Mouse (Mus musculus): ENCODE data around the gene Tmem119. TPM values are rescaled to one million over a fixed set of nuclear protein-coding genes. Genes with fewer than 3 reads are reported as not detected.

The Tmem119 gene
- polyA plus RNA-seq, 1 experiment from 2014 or later: 7.8 TPM

DNA sequence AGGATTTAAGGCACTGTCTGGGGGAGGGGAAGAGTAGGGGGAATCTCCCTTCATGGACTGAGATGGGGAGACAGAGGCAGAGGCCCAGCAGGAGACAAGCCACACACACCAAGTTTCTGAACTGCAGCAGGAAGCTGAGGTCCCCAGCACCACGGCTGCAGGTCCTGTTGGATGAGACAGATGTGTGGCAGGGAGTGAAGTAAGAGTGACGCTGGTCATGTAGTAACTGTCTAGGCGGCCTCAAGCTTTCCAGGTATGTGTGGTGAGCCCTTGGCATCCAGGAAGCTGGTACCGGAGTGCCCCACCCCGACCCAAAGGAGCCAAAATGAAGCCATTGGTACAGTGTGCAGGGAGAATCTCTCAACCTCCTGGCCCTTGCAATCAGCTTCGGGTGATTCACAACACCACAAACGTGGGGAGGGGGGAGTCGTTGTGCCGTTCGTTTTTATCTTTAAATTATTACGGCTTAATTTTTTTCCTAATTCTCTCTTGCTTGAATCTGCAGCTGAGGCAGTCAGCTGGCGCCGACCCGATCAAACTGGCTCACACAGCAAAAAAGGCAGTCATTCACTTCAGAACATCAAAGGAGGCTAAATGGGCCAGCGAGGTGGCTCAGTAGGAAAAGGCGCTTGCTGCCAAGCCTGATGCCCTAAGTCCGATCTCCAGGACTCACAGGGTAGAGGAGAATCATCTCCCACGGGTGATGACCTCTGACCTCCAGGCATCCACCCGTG, 3.0 kb downstream of the Tmem119 start:
- H3K27me3 ChIP-seq (ENCODE audit: control insufficient read depth, insufficient read depth, low read length): no peaks in the 10 kb centered on the region; the same call in 1 of the 2 replicates
- peak overlapping the region; percentile 19 to 26; a peak in 1 of 4 replicates for H3K27ac ChIP-seq (replicated peaks in 1 of 2; ENCODE audit: control insufficient read depth in 1 of 2, insufficient read depth in 1 of 2, low read depth in 2 of 2, low read length in 2 of 2)
- peak overlapping the region; percentile 10; the same call in 1 of the 2 replicates for H3K9ac ChIP-seq (ENCODE audit: low read length)
- WGBS: 22% methylated on average over 19 of the region's 19 CpGs
- H3K4me2 ChIP-seq (ENCODE audit: low read length): peak overlapping the region; percentile 37
- no peak for ATAC-seq (ENCODE audit: insufficient number of reproducible peaks, insufficient read depth, low FRiP score, low read depth)
- H3K36me3 ChIP-seq (ENCODE audit: control insufficient read depth, insufficient read depth, low read length): no peaks in the 10 kb centered on the region
- H3K9me3 ChIP-seq (ENCODE audit: control insufficient read depth, low read length): no peaks in the 10 kb centered on the region
- peaks cover 0 to 10% of the 10 kb centered on the region in 2 experiments; a peak in 3 of 4 replicates for H3K4me1 ChIP-seq (ENCODE audit: control insufficient read depth in 2 of 2, insufficient read depth in 2 of 2, low read length in 2 of 2)
- no peak overlapping the region for H3K4me3 ChIP-seq (ENCODE audit: control insufficient read depth in 1 of 2, insufficient read depth in 1 of 2, low read depth in 1 of 2, low read length in 2 of 2)

DNA sequence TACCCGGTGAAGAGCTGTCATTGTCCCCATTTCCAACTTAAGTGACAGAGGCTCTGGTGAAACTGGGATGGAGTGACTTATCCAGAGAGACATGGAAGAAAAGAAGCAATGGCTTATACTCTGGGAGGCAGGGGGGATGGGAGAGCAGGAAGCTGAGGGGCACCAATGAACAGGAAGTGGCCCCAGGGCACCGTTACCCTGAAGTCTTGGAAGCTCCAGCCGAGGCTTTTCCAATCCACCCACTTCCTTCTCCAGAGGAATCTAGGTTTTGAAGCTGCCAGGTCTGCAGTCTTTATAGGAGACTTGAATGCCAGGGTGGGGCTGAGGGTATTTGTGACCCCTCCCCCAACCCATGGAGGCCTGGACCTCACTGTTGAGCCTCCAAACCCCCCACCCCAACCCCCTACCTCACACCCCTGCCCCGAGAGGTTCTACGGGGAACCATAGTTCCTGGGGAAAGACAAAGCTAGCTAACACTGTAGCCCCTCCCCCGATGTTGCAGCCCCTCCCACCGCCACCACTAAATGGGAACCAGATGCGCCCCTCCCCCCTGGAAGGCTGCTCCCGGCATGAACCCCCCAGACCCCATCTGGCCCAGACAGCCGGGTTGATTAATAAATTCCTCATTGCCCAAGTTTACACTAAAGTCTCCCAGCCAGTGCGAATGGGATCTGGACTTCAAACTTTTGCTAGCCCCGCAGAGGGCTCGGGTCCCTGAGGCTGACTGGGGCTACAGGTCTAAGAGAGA, 3.7 kb downstream of the Tmem119 start:
- H3K4me3 ChIP-seq (ENCODE audit: control insufficient read depth in 1 of 2, insufficient read depth in 1 of 2, low read depth in 1 of 2, low read length in 2 of 2): no peak overlapping the region
- peaks cover 0 to 10% of the 10 kb centered on the region in 2 experiments; a peak in 3 of 4 replicates for H3K4me1 ChIP-seq (ENCODE audit: control insufficient read depth in 2 of 2, insufficient read depth in 2 of 2, low read length in 2 of 2)
- H3K9ac ChIP-seq (ENCODE audit: low read length): peak overlapping the region; percentile 10; the same call in 1 of the 2 replicates
- no peaks in the 10 kb centered on the region for H3K36me3 ChIP-seq (ENCODE audit: control insufficient read depth, insufficient read depth, low read length)
- H3K27ac ChIP-seq (replicated peaks in 1 of 2; ENCODE audit: control insufficient read depth in 1 of 2, insufficient read depth in 1 of 2, low read depth in 2 of 2, low read length in 2 of 2): peak overlapping the region; percentile 19 to 26; a peak in 2 of 4 replicates
- no peaks in the 10 kb centered on the region for H3K9me3 ChIP-seq (ENCODE audit: control insufficient read depth, low read length)
- peak overlapping the region; percentile 37 for H3K4me2 ChIP-seq (ENCODE audit: low read length)
- ATAC-seq (ENCODE audit: insufficient number of reproducible peaks, insufficient read depth, low FRiP score, low read depth): no peak
- WGBS: 9% methylated on average over 13 of the region's 13 CpGs
- H3K27me3 ChIP-seq (ENCODE audit: control insufficient read depth, insufficient read depth, low read length): no peaks in the 10 kb centered on the region; the same call in 1 of the 2 replicates

DNA sequence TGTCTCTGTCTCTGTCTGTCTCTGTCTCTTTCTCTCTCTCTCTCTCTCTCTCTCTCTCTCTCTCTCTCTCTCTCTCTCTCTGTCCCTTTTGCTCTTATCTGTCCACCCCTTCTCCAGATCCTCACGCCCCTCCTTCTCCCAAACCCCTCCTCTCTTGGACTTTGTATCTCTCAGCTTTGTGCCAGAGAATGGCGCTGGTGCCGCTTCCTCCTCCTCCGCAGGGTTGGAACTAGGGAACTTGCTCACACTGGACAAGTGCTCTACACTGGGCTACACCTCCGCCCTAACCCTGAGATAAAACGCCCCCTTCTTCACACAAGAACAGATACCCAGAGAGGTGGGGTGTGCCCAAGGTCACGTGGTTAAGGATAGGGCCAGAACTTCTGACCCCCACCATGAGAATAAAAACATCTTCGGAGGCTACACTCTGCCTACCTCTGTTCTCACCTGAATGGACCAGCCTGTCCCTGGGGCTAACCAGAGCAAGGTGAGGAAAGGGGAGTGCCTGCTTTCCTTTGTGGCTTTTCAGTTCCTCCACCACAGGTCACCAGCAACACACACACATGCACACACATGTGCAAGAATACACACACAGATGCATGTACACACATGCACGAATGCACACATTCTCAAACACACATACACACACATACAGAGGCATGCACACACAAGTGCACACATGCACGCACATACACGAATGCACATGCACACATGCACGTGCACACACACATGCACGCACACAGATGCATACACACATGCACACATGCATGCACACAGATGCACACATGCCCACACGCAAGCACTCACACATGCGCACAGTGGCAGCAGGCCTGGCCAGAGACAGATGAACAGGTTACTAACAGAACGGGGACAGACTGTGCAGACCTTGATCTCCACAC, 8.9 kb downstream of the Tmem119 start:
- 66% methylated on average over 16 of the region's 16 CpGs for WGBS
- Histone ChIP-seq H3K4me2 (ENCODE audit: low read length) (no peak overlapping the region), H3K27ac (replicated peaks in 1 of 2; ENCODE audit: control insufficient read depth in 1 of 2, insufficient read depth in 1 of 2, low read depth in 2 of 2, low read length in 2 of 2) (no peak overlapping the region), H3K4me1 (ENCODE audit: control insufficient read depth in 2 of 2, insufficient read depth in 2 of 2, low read length in 2 of 2) (peaks cover 9 to 11% of the 10 kb centered on the region in 2 experiments; a peak in 3 of 4 replicates), H3K9me3 (ENCODE audit: control insufficient read depth, low read length) (no peaks in the 10 kb centered on the region), H3K36me3 (ENCODE audit: control insufficient read depth, insufficient read depth, low read length) (no peaks in the 10 kb centered on the region), H3K27me3 (ENCODE audit: control insufficient read depth, insufficient read depth, low read length) (0 out of 2 replicates have a peak, but pooled peaks cover 3% of the 10 kb centered on the region), H3K9ac (ENCODE audit: low read length) (no peak overlapping the region), H3K4me3 (ENCODE audit: control insufficient read depth in 1 of 2, insufficient read depth in 1 of 2, low read depth in 1 of 2, low read length in 2 of 2) (no peak overlapping the region)
- no peak for ATAC-seq (ENCODE audit: insufficient number of reproducible peaks, insufficient read depth, low FRiP score, low read depth)

DNA sequence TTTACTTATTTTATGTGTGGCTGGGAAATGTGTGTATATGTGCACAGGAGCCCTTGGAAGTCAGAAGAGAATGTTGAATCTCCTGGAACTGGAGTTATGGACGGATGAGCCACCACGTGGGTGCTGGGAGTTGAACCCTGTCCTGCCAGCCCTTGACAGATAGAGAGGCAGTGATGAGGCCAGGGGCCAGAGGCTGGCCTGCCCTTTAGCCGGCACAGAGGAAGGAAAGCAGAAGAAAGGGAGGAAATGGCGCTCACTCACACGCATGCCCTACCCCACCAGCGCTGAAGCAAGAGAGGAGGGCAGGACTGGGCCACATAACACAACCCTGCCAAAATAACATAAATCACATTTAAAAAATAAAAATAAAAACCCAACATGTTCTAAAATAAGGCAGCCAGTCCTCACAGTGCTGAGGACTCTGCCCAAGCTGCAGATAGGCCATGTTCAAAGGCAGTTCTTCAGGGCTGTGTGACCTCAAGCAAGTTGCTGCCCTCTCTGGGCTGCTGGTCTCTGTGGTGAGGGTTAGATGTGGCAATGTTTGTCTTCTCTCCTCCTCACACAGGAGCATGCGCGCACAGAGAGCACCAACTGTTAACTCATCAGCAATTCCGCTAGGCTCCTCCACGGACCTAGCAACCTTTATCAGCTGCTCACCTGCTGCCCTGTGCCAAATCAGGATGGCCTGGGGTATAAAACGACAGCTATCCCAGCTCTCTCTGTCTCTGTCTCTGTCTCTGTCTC, 9.7 kb downstream of the Tmem119 start:
- H3K27ac ChIP-seq (replicated peaks in 1 of 2; ENCODE audit: control insufficient read depth in 1 of 2, insufficient read depth in 1 of 2, low read depth in 2 of 2, low read length in 2 of 2): no peak overlapping the region
- no peaks in the 10 kb centered on the region for H3K9me3 ChIP-seq (ENCODE audit: control insufficient read depth, low read length)
- H3K4me3 ChIP-seq (ENCODE audit: control insufficient read depth in 1 of 2, insufficient read depth in 1 of 2, low read depth in 1 of 2, low read length in 2 of 2): no peak overlapping the region
- no peaks in the 10 kb centered on the region for H3K36me3 ChIP-seq (ENCODE audit: control insufficient read depth, insufficient read depth, low read length)
- H3K4me2 ChIP-seq (ENCODE audit: low read length): no peak overlapping the region
- no peak for ATAC-seq (ENCODE audit: insufficient number of reproducible peaks, insufficient read depth, low FRiP score, low read depth)
- no peak overlapping the region for H3K9ac ChIP-seq (ENCODE audit: low read length)
- 0 out of 2 replicates have a peak, but pooled peaks cover 3% of the 10 kb centered on the region for H3K27me3 ChIP-seq (ENCODE audit: control insufficient read depth, insufficient read depth, low read length)
- 48% methylated on average over 11 of the region's 11 CpGs for WGBS
- H3K4me1 ChIP-seq (ENCODE audit: control insufficient read depth in 2 of 2, insufficient read depth in 2 of 2, low read length in 2 of 2): peaks cover 7 to 9% of the 10 kb centered on the region in 2 experiments; a peak in 3 of 4 replicates

DNA sequence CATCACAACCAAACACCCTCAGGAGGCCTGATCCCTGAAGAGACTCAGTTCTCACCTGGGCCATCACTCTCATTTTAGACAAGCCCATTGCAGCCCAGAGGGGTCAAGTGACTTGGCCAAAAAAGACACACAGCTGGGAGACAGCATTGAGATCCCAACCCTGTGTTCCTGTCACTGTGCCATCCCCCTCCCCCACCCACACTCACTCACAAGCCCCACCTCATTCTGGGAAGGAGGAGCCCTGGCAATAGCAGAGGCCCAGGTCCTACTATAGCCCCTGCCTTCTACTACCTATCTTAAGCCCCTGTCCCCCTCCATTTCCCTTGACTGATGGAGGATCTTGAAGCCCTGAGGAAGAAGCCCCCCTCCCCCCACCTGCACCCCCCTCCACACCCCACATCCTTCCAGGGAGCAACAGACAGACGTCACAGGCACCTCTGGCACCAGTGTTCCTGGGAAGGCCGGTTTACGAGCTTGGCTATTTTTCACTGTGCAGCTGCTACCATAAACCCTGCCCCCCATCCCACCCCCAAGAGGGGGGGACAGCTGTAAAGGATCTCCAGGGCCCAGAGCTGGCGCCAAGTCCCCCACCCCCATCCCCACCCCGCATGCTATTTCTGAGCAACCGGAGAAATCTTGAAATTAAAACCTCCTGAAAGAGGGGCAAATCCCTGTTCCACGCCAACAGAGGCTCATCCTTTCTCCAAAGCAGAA, 11.1 kb downstream of the Tmem119 start:
- H3K27me3 ChIP-seq (ENCODE audit: control insufficient read depth, insufficient read depth, low read length): 0 out of 2 replicates have a peak, but pooled peaks cover 3% of the 10 kb centered on the region
- H3K9me3 ChIP-seq (ENCODE audit: control insufficient read depth, low read length): no peaks in the 10 kb centered on the region
- WGBS: 42% methylated on average over 7 of the region's 7 CpGs
- no peak for ATAC-seq (ENCODE audit: insufficient number of reproducible peaks, insufficient read depth, low FRiP score, low read depth)
- H3K9ac ChIP-seq (ENCODE audit: low read length): no peak overlapping the region
- H3K4me2 ChIP-seq (ENCODE audit: low read length): no peak overlapping the region
- H3K27ac ChIP-seq (replicated peaks in 1 of 2; ENCODE audit: control insufficient read depth in 1 of 2, insufficient read depth in 1 of 2, low read depth in 2 of 2, low read length in 2 of 2): no peak overlapping the region
- peaks cover 7 to 9% of the 10 kb centered on the region in 2 experiments; a peak in 3 of 4 replicates for H3K4me1 ChIP-seq (ENCODE audit: control insufficient read depth in 2 of 2, insufficient read depth in 2 of 2, low read length in 2 of 2)
- H3K36me3 ChIP-seq (ENCODE audit: control insufficient read depth, insufficient read depth, low read length): no peaks in the 10 kb centered on the region
- H3K4me3 ChIP-seq (ENCODE audit: control insufficient read depth in 1 of 2, insufficient read depth in 1 of 2, low read depth in 1 of 2, low read length in 2 of 2): no peak overlapping the region

DNA sequence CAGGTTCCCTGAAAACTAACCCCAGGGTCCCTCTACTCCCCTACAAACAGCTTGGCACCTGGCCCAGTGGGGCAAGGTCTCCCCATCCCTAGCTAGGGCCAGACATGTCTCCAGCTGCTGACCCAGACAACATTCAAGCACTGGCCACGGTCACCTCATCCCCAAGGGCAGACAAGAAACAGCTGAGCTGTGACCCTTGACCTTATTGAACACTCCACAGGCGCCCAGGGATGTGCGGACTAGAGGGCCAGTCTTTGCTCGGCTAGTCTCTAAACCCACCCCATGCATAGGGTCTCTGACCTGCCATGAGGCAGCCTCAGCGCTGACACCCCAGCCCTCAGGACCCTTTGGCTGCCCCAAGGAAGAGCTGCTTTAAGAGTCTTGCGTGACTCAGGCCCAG, 11.7 kb downstream of the Tmem119 start:
- H3K4me2 ChIP-seq (ENCODE audit: low read length): no peak overlapping the region
- 49% methylated on average over 6 of the region's 6 CpGs for WGBS
- ATAC-seq (ENCODE audit: insufficient number of reproducible peaks, insufficient read depth, low FRiP score, low read depth): no peak
- H3K4me1 ChIP-seq (ENCODE audit: control insufficient read depth in 2 of 2, insufficient read depth in 2 of 2, low read length in 2 of 2): peaks cover 8 to 10% of the 10 kb centered on the region in 2 experiments
- no peak overlapping the region for H3K9ac ChIP-seq (ENCODE audit: low read length)
- no peaks in the 10 kb centered on the region for H3K36me3 ChIP-seq (ENCODE audit: control insufficient read depth, insufficient read depth, low read length)
- no peak overlapping the region for H3K4me3 ChIP-seq (ENCODE audit: control insufficient read depth in 1 of 2, insufficient read depth in 1 of 2, low read depth in 1 of 2, low read length in 2 of 2)
- H3K9me3 ChIP-seq (ENCODE audit: control insufficient read depth, low read length): no peaks in the 10 kb centered on the region
- 0 out of 2 replicates have a peak, but pooled peaks cover 3% of the 10 kb centered on the region for H3K27me3 ChIP-seq (ENCODE audit: control insufficient read depth, insufficient read depth, low read length)
- no peak overlapping the region for H3K27ac ChIP-seq (replicated peaks in 1 of 2; ENCODE audit: control insufficient read depth in 1 of 2, insufficient read depth in 1 of 2, low read depth in 2 of 2, low read length in 2 of 2)
